Mouse (Mus musculus): ENCODE measurements around the gene Stab2.

Gene Stab2

DNA sequence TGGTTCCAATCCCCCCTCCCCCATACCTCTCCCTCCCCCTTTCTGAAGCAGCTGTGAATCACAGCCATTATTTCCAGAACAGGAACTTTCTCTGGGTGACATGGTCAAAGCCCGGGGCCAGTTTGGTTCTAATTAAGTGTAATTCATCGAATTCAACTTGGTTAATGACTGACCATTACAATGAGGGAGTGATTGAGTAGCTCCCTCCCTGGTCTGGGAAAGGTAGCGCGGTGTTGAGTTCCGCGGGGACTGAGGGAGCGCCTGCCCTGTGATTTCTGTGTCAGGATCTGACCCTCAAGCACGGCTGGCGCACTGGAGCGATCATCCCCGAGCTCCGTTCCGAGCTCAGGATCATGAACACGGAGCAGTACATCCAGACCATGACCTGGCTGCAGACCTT lies 183.0 kb downstream of the Stab2 start:
- no peak for DNase-seq

DNA sequence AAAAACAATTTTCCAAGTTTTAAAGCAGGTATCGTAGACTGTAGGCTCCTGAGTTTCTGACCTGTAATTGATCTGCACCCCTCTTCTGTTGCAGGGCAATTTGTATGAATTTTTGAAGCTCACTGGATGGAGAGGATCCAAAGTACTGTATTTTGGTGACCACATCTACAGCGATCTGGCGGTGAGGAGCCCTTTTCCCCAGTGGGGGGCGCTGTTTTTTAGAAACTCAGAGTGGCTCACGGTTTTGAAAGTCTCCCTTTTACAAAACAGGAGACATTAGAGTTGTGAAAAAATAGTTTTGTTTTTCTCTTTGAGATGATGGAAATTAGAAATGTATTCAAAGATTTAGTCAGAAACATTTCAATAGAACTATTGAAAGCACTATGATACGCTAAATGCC lies 183.7 kb downstream of the Stab2 start:
- no peak for DNase-seq

DNA sequence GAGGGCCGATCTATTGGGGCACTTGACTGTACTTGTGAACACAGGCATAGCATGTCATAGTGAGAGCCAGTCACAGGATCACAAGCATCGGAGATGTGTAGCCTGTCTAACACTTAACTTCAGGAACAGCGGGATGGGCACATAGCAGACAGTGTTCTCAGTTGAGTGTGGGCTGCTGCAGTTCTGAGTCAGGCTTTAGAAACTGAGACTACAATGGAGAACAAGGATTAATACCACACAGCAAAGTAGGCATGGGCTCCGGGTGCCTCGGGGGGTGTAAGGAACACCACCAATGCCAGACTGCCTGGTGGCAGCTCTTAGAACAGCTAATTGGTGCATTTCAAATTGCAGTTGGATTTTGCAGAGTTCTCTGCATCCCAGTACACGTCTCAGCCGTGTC lies 186.8 kb downstream of the Stab2 start:
- DNase-seq = no peak

DNA sequence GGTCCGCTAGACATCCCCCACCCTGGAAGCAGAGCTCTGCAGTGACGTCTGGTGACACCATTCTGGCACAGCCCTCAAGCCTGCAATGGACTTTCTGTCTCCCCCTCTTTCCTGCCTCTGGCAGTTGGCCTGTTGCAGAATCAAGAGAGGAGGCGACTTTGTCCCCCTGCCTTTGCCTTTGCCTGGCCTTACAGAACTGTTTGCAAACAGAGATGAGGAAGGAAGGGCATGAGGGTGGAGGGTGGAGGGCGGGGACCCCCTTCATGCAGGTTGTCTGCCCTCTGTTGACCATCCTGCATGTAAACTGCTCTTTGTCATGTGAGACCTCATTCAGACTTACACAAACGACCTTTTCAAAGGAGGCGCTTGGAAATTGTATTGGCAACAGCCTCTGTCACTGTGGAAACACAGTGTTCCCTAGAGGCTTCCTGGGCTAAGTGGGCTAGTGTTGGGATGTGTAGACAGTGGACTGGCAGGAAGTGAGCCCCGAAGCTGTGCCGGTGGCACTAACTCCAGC lies 188.1 kb downstream of the Stab2 start:
- DNase-seq = peak; percentile 79

DNA sequence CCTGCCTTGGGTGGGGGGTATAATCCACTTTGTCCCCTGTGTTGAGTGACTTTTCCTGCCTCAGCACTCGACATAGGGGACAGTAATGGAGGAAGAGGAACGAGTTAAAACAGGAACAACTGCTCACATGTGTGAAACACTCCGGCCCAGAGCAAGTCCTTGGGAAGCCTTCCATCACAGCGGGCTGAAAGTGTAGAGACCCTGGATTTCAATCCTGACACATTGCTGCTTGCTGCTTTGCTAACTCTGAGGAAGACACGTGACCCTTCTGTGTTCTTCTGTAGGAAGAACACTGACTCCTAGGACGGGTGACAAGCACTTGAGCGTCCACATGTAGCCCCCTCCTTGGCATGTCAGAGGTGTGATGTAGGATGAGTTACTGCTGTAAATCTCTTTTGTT lies 192.7 kb downstream of the Stab2 start:
- DNase-seq = no peak

DNA sequence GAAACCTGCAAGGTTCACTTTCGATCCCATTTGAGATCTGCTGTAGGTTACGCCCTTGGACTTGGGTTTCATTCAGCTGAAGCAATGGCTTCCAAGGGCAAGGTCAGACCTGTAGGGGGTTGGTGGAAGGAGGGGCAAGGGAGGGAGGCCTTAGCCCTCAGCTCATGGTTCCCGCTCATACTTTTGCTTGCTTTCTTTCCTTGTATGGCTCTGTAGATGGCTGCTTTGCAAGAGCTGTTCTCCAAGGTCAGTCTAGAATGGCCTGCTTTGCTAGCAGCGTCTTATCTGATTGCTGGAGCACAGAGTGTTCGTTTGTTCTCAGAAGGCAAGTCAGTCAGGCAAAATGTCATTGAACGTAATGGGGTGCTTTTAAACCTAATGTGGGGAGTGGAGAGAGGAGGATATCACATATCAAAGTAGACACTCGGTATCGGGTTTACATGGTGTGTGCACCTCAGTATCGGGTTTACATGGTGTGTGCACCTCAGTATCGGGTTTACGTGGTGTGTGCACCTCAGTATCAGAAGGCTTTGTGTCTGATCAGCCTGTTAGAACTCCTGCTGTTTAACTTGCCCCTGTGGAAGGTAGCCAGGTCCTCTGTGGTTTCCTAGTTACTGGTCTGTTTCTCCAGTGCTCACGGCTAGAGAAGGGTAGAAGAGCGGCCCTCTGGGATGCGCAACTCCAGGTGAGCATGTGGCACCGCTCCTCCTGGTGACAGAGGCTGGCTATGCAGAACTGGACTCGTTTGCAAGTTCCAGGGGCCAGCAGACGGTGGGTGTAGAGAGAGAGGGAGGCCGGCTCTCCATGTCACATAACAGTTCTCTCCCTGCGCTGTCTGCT lies 193.3 kb downstream of the Stab2 start:
- no peak for DNase-seq

DNA sequence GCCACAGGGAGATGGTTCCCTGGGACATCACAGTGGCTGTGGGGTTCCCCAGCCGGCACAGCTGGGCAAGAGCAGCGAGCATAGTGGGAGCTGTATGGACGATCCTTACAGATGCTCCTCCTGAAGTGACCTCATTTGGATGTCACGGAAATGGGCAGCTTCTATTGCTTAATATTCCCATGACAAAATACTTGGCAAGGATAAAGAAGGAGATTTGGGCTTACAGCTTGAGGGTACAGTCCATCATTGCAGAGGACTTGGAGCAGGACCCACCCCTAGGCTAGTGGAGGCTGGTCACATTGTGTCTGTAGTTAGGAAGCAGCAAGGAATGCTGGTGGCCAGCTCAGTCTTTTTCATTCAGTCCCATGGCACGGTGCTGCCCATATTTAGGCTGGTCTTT lies 197.2 kb downstream of the Stab2 start:
- no peak for DNase-seq

DNA sequence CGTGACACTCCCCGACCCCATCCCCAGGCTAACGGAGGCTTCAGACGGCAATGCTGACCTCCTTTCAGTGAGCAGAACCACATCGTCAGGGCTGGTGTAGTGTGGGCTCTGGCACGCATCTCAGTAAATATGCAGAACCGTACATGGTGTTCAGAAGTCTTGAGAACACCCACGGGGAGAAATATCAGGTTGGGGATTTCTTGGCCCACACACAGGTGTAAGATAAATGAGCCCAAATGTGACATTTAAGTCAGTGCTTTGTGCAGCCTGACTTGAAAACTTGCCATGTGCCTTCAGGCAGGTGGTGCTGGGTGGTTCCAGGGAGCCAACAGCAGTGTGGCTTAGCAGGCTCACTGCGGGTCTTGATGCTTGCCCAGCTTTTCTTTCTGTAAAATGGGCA lies 197.8 kb downstream of the Stab2 start:
- no peak for DNase-seq

DNA sequence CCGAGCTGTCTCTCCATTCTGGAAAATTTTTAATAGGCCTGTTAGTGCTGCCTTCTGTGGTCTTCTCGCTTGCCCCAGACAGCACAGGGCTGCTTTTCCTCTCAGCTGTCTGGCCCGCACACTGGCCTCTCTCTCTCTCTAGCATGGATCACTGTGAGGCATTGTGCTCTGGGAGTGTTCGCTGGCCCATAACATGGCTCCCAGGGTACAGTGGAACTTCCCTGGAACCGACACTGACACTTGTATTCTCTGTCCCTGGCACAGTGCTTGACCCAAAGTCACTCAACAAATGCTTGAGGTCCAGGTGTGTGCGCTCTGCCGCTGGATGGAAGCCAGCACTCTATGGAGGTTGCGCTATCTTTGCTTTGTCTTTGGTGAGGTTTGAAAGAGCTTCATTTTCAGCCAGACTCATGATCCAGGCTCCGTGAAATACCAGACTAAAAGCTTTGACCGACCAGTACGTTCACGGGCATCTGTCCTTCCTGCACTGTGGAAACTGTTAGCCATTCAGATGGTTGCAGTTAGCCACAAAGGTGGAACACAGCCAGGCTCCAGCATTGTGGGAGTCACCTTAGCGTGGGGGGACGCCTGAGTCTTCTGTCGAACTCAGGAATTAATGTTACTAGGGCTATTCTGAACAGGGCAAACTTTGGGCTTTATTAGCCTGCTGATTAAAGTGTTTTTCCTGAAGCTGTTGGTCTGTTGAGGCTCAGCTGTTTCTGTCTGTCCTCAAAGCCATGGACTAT lies 199.6 kb downstream of the Stab2 start:
- no peak for DNase-seq

DNA sequence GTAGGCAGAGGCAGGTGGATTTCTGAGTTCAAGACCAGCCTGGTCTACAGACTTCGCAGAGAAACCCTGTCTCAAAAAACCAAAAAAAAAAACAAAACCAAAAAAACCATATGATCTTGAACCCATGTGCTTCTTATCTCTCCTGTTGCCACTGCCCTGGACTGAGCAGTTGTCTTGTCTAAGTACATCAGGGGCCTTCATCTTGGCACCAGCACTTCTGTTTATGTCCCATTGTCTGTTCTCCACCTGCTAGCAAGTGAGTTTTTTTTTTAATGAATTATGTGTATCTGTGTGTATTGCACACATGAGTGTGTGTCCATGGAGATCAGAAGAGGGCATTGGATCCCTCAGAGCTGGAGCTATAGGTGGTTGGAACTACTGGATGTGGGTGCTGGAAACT lies 200.5 kb downstream of the Stab2 start:
- no peak for DNase-seq

DNA sequence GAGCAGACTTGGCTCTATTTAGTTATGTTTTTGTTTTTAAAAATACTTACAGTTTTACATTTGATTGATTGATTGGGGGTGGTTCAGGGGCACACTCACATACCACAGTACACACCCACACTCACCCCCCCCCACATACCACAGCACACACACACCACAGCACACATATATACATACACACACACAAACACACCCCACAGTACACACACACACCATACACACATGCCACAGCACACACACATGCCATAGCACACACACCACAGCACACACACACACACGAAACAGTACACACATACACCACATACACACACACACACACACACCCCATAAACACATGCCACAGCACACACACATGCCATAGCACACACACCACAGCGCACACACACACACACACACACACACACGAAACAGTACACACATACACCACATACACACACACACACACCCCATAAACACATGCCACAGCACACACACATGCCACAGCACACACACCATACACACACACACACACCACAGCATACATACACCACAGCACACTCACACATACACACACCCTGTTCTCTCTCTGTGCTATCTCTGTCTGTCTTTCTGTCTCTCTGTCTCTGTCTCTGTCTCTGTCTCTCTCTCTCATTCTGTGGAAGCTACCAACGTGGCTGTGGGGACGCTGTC lies 211.6 kb downstream of the Stab2 start:
- no peak for DNase-seq

DNA sequence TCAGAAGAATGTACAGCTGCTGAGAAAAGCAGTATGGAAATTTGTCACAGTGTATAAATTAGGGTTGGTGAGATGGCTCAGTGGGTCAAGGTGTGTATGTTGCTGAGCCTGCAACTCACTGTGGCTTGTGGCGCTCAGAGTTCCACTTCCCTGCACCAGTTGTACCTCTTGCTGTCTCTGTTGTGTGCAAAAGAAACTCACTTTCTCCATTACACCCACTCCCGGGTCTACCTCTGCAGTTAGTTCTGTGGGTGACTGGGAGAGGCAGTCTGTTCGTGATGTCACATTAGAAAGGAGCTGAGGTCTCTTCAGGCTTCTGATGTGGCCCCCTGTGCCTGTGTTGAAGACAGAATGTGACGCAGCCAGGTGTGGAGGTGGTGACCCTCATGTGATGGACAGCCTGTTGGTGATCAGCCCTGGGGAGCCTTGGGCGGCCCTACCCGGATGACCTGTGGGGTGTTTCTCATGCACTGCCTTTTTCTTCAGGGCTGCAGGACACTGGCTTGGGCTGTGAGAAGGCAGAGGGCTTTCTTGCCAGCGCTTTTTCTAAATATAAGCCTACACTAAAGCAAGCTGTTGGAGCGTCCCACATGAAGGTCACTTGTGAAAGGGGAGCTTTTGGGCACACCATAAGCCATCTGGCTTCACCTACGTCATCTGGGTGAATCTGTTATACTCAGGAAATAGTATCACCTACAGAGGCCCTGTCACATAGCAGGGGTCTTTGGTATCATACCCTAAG lies 212.9 kb downstream of the Stab2 start:
- DNase-seq = no peak

DNA sequence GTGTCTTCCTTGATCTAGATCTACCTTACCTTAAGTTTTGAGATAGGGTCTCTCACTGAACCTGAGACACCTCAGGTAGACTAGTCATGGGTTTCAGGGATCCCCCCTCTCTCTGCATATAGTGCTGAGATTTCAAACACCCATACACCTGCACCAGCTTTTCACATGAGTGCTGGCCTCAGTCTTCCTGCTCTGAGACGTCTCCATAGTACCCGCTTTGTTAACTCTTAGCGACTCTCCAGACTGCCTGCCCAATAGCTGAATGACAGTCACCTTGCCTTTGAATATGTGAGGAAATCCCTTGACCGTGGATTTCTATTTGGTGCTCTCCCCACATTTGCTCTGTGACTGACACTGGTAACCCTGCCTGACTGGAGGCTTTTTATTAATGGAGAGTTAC lies 213.6 kb downstream of the Stab2 start:
- no peak for DNase-seq

DNA sequence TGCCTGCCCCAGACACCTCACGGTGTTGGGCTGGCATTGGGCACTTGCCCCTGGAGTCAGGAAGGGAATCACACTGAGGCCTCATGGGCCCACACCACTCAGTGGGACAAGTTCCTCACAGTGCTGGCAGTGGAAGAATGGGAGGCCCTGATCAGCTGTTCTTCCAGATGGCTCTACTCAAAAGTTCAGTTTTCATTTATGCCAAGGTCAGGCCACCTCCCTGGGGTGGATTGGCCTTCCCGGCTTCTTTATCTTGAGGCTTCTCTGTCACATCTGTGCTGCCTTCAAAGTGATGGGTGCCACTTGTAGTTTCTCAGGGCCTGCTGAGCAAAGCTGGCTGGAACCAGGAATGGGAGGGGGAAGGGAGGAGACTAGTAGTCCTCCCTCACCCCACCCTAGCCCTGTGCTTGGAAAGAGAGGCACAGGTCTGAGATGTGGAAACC lies 214.3 kb downstream of the Stab2 start:
- DNase-seq = peak; percentile 64

DNA sequence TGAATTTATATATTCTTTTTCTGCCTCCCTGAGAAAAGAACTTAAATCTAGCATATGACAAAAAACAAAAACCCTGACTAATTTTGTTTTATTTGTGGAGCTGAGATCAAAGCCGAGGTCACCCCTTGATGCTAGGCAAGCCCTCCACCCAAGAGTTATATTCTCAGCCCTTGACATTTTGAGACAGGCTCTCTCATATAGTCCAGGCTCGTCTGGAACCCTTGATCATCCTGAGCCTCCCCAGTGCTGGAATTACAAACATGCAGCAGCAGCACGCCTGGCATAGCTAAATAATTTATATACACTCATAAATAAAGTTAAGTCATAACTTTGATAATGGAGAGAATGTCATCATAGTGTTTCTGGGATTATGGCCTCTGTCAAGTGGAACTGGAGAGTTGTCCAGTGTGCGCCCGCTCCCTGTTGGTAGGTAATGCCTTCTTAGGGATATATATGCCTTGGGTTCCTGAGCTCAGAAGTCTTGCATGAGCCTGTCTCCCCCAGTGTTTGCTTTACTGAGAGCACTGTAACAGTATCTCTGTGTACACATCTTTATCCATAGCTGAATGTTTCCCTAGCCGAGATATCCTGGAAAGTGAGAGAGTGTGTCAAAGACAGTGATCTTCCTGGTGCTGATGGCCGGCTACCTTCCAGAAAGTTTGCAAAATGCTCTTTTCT lies 216.2 kb downstream of the Stab2 start:
- DNase-seq = no peak
